Mouse (Mus musculus): ENCODE measurements around the gene H2-Ob. TPM values are rescaled to one million over a fixed set of nuclear protein-coding genes. Genes with fewer than 3 reads are reported as not detected.

The H2-Ob gene
- 0.11 TPM for polyA plus RNA-seq (2014; fragmentation: Illumina TruSeq; extraction: RNeasy Lipid Tissue Mini Kit (QIAGEN cat#74804); ENCODE audit: low read depth, low replicate concordance)

DNA sequence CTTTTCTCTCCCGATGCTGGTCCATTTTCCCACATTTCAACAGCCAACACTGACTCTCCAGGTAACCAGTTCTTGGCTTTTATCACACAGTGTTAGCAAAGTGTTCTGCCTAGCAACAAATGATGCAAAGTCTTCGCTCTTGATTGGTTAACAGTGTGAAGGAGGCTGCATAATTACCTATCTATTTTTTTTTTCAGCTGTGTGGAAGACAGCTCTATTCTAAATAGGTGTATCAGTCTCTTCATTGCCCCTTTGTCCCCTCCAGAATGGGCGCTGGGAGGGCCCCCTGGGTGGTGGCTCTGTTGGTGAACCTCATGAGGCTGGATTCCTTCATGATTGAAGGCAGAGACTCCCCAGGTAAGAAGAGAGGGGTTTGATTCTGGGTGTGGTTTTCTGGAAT, at the start of gene H2-Ob:
Gene H2-Ob (plus strand): TSS at position 198 of the 400 bp plus-strand sequence.

DNA sequence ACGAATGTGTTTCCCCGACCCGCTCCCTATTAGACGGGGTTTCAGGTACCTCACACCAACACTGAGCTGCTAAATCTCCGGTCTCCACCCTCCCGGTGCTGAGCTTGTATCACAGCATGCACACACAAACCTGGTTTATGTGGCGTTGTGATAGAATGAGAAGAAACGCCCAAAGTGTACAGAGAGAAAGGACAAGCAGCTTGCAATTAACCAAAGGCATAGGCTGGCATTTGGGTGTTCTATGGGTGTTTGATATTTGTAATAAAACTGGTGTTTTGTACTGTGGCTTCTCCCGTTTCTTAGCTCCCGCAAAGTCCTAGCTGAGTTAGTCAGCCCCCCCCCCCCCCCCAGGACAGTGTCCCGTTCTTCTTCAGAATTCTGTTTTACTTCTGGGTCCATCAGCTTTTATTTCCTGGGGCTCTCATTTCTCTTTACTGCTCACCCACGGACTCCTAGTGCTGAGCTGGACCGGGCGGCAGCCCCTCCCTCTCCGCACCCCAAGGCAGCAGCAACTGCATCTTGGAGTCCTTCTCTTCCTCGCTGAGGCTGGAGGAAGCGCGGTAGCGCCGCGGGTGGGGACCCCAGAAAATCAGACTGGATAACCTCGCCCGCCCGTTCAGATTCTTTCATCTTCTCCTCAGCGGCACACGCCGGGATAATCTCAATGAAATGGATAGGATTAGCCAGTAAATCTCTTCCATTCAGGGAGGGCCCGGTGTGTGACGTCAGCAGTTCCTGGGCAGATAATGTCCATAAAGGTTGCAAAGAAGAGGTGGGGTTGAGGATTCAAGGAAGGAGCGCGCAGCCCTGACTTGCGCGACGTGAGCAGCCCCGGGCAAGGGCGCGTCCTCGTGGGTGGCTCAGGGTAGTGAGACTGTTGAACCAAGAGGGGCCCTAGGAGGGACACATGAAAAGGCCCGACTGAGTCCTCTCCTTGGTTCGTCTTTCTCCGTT, 41.5 kb upstream of the H2-Ob start, which contains the start of gene Psmb8:
Gene Psmb8 (plus strand): TSS at position 781 of the 954 bp plus-strand sequence.

DNA sequence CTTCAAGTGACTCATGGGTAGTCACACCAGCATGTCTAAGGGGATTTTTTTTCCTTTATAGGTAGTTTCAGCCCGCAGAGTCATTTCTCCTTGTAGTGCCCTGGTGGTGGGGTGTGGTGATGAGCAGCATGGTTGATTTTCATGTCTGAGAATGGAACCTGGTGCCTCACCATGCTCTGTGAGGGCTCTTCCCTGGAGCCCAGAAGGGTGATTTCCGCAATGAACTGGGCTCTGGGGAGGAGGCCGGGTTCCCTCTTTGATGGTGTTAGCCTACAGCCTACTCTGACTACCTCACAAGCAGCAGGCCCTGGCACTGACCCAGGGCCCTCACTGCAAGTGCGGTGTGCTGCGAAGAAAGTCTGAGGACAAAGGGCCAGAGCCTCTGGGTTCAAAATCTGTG, 35.3 kb upstream of the H2-Ob start, which contains the start of gene Tap2:
Gene Tap2 (plus strand): TSS at position 84 of the 400 bp plus-strand sequence.

DNA sequence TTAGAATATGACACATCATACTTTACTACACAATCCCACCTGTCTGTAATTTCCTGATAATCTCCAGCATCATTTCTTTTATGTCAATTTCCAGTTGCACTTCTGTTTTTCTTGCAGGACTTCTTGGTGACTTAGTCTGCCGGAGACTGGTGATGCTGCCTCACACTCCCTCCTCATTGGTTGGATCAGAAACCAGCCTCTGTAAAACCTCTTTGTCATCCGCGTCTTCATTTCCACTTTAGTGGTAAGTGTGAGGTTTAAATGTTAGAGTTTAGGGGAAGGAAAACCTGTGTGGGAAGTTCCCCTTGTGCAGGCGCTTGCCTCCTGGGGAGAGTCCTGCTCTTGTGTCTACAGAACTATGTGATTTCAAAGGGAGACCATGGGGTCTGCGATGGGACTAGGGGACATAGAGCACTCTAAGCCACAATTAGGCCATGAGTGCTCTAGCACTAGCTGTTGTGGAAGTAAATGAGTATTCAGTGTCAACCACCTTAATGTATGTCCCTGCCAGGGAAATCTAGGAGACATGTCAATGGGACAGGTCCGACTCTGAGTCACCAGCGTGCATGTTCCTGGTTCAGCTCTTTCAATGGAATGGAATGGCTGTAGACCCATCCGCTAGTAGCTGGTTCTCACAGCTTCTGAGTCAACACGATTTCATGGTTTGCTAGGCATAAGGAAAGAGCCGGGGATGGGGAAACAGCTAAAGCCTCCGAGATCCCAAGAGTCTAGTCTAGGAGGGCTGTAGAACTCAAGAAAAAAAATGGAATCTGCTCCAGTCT, 19.1 kb downstream of the H2-Ob start, which contains the start of gene H2-Ab1:
Gene H2-Ab1 (plus strand): TSS at position 96 of the 782 bp plus-strand sequence.

DNA sequence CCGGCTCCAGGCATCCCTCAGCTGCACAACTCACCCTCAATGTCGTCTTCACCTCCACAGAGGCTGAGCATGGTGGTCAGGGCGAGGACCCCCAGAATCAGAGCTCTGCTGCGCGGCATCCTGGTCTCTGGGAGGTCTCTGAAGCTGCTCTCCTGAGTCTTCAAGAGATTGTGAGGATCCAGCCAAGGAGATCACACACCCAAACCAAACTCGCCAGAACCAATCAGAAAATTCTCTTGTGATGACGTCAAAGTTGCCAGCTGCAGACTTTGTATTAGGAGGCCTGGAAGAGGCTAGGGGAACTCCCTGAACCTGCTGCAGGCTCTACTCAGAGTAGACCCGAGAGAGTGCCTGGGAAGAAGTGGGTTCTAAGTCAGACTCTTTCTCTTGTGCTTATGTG, 48.9 kb downstream of the H2-Ob start, which contains the start of gene H2-Aa:
Gene H2-Aa (minus strand): TSS at position 176 of the 400 bp plus-strand sequence.

Other genes with a start within 250 kb of the H2-Ob start
- gene H2-K1, start 238.6 kb upstream of the H2-Ob start, polyA plus RNA-seq (2014; fragmentation: Illumina TruSeq; extraction: RNeasy Lipid Tissue Mini Kit (QIAGEN cat#74804); ENCODE audit: low read depth, low replicate concordance) = 48.0 TPM
- gene Ring1, start 214.2 kb upstream of the H2-Ob start, polyA plus RNA-seq (2014; fragmentation: Illumina TruSeq; extraction: RNeasy Lipid Tissue Mini Kit (QIAGEN cat#74804); ENCODE audit: low read depth, low replicate concordance) = 1.3 TPM
- gene H2-Ke6, start 210.8 kb upstream of the H2-Ob start, polyA plus RNA-seq (2014; fragmentation: Illumina TruSeq; extraction: RNeasy Lipid Tissue Mini Kit (QIAGEN cat#74804); ENCODE audit: low read depth, low replicate concordance) = 2.2 TPM
- gene Slc39a7, start 207.2 kb upstream of the H2-Ob start, polyA plus RNA-seq (2014; fragmentation: Illumina TruSeq; extraction: RNeasy Lipid Tissue Mini Kit (QIAGEN cat#74804); ENCODE audit: low read depth, low replicate concordance) = 0.11 TPM
- 0.55 TPM for gene Rxrb, start 207.1 kb upstream of the H2-Ob start, polyA plus RNA-seq (2014; fragmentation: Illumina TruSeq; extraction: RNeasy Lipid Tissue Mini Kit (QIAGEN cat#74804); ENCODE audit: low read depth, low replicate concordance)
- gene Col11a2, start 199.5 kb upstream of the H2-Ob start, polyA plus RNA-seq (2014; fragmentation: Illumina TruSeq; extraction: RNeasy Lipid Tissue Mini Kit (QIAGEN cat#74804); ENCODE audit: low read depth, low replicate concordance) = 0.07 TPM
- gene H2-Oa, start 146.6 kb upstream of the H2-Ob start, polyA plus RNA-seq (2014; fragmentation: Illumina TruSeq; extraction: RNeasy Lipid Tissue Mini Kit (QIAGEN cat#74804); ENCODE audit: low read depth, low replicate concordance) = not detected
- gene H2-DMa, start 119.4 kb upstream of the H2-Ob start, polyA plus RNA-seq (2014; fragmentation: Illumina TruSeq; extraction: RNeasy Lipid Tissue Mini Kit (QIAGEN cat#74804); ENCODE audit: low read depth, low replicate concordance) = 1.9 TPM
- 414 TPM for gene Brd2, start 116.3 kb upstream of the H2-Ob start, polyA plus RNA-seq (2014; fragmentation: Illumina TruSeq; extraction: RNeasy Lipid Tissue Mini Kit (QIAGEN cat#74804); ENCODE audit: low read depth, low replicate concordance)
- gene H2-DMb2, start 95.6 kb upstream of the H2-Ob start, polyA plus RNA-seq (2014; fragmentation: Illumina TruSeq; extraction: RNeasy Lipid Tissue Mini Kit (QIAGEN cat#74804); ENCODE audit: low read depth, low replicate concordance) = not detected
- gene H2-DMb1, start 85.8 kb upstream of the H2-Ob start, polyA plus RNA-seq (2014; fragmentation: Illumina TruSeq; extraction: RNeasy Lipid Tissue Mini Kit (QIAGEN cat#74804); ENCODE audit: low read depth, low replicate concordance) = 4.0 TPM
- gene Tap1, start 51.4 kb upstream of the H2-Ob start, polyA plus RNA-seq (2014; fragmentation: Illumina TruSeq; extraction: RNeasy Lipid Tissue Mini Kit (QIAGEN cat#74804); ENCODE audit: low read depth, low replicate concordance) = 0.25 TPM
- 1.2 TPM for gene Psmb9, start 51.1 kb upstream of the H2-Ob start, polyA plus RNA-seq (2014; fragmentation: Illumina TruSeq; extraction: RNeasy Lipid Tissue Mini Kit (QIAGEN cat#74804); ENCODE audit: low read depth, low replicate concordance)
- 0.14 TPM for gene Psmb8, start 41.2 kb upstream of the H2-Ob start, polyA plus RNA-seq (2014; fragmentation: Illumina TruSeq; extraction: RNeasy Lipid Tissue Mini Kit (QIAGEN cat#74804); ENCODE audit: low read depth, low replicate concordance)
- gene Tap2, start 35.4 kb upstream of the H2-Ob start, polyA plus RNA-seq (2014; fragmentation: Illumina TruSeq; extraction: RNeasy Lipid Tissue Mini Kit (QIAGEN cat#74804); ENCODE audit: low read depth, low replicate concordance) = not detected
- gene H2-Ab1, start 18.8 kb downstream of the H2-Ob start, polyA plus RNA-seq (2014; fragmentation: Illumina TruSeq; extraction: RNeasy Lipid Tissue Mini Kit (QIAGEN cat#74804); ENCODE audit: low read depth, low replicate concordance) = 5.3 TPM
- 6.3 TPM for gene H2-Aa, start 48.9 kb downstream of the H2-Ob start, polyA plus RNA-seq (2014; fragmentation: Illumina TruSeq; extraction: RNeasy Lipid Tissue Mini Kit (QIAGEN cat#74804); ENCODE audit: low read depth, low replicate concordance)
- 0.83 TPM for gene H2-Eb1, start 67.0 kb downstream of the H2-Ob start, polyA plus RNA-seq (2014; fragmentation: Illumina TruSeq; extraction: RNeasy Lipid Tissue Mini Kit (QIAGEN cat#74804); ENCODE audit: low read depth, low replicate concordance)
- gene H2-Eb2, start 86.8 kb downstream of the H2-Ob start, polyA plus RNA-seq (2014; fragmentation: Illumina TruSeq; extraction: RNeasy Lipid Tissue Mini Kit (QIAGEN cat#74804); ENCODE audit: low read depth, low replicate concordance) = not detected
- 0.15 TPM for gene Btnl2, start 115.9 kb downstream of the H2-Ob start, polyA plus RNA-seq (2014; fragmentation: Illumina TruSeq; extraction: RNeasy Lipid Tissue Mini Kit (QIAGEN cat#74804); ENCODE audit: low read depth, low replicate concordance)
- not detected for gene Btnl1, start 138.2 kb downstream of the H2-Ob start, polyA plus RNA-seq (2014; fragmentation: Illumina TruSeq; extraction: RNeasy Lipid Tissue Mini Kit (QIAGEN cat#74804); ENCODE audit: low read depth, low replicate concordance)
- gene BC051142, start 159.9 kb downstream of the H2-Ob start, polyA plus RNA-seq (2014; fragmentation: Illumina TruSeq; extraction: RNeasy Lipid Tissue Mini Kit (QIAGEN cat#74804); ENCODE audit: low read depth, low replicate concordance) = 1,880 TPM
- gene Btnl4, start 238.4 kb downstream of the H2-Ob start, polyA plus RNA-seq (2014; fragmentation: Illumina TruSeq; extraction: RNeasy Lipid Tissue Mini Kit (QIAGEN cat#74804); ENCODE audit: low read depth, low replicate concordance) = not detected

Measured in testis, adult 10 weeks (tissue).